Mouse (Mus musculus): ENCODE data around the gene Tnfaip8l1. TPM values are rescaled to one million over a fixed set of nuclear protein-coding genes. Genes with fewer than 3 reads are reported as not detected.

Gene Tnfaip8l1
- polyA plus RNA-seq, 1 experiment from 2014 or later, result 10.5 TPM

- H3K9me3 ChIP-seq (ENCODE audit: control insufficient read depth, low read length), result no peaks in the 10 kb centered on the region
- H3K4me3 ChIP-seq (replicated peaks; ENCODE audit: low read depth, low read length), result no peak overlapping the region
- no peak overlapping the region for H3K27ac ChIP-seq (replicated peaks; ENCODE audit: low read depth, low read length)
- no peak for DNase-seq
- H3K4me2 ChIP-seq (ENCODE audit: low read length), result no peak overlapping the region
- H3K4me1 ChIP-seq (ENCODE audit: control insufficient read depth, insufficient read depth, low read length), result peaks cover 26% of the 10 kb centered on the region
- 80% methylated on average over 9 of the region's 9 CpGs for WGBS
- H3K36me3 ChIP-seq (ENCODE audit: control insufficient read depth, insufficient read depth, low read length), result no peaks in the 10 kb centered on the region
- no peak overlapping the region for H3K9ac ChIP-seq (replicated peaks; ENCODE audit: low read length)
- 0 out of 2 replicates have a peak, but pooled peaks cover 10% of the 10 kb centered on the region for H3K27me3 ChIP-seq (ENCODE audit: control insufficient read depth, insufficient read depth, low read length)
- no peak for ATAC-seq (ENCODE audit: low FRiP score, low TSS enrichment)
Measured at GRCm38 (mm10) chr17:56144546-56144945, 17.7 kb upstream of the Tnfaip8l1 start.

GRCm38 (mm10) chr17:56146131-56146530 is 16.1 kb upstream of the Tnfaip8l1 start:
- no peak overlapping the region for H3K4me2 ChIP-seq (ENCODE audit: low read length)
- peaks cover 26% of the 10 kb centered on the region for H3K4me1 ChIP-seq (ENCODE audit: control insufficient read depth, insufficient read depth, low read length)
- H3K9me3 ChIP-seq (ENCODE audit: control insufficient read depth, low read length), result no peaks in the 10 kb centered on the region
- no peak for DNase-seq
- no peaks in the 10 kb centered on the region for H3K36me3 ChIP-seq (ENCODE audit: control insufficient read depth, insufficient read depth, low read length)
- WGBS, result 22% methylated on average over 9 of the region's 9 CpGs
- no peak overlapping the region for H3K9ac ChIP-seq (replicated peaks; ENCODE audit: low read length)
- no peak for ATAC-seq (ENCODE audit: low FRiP score, low TSS enrichment)
- H3K4me3 ChIP-seq (replicated peaks; ENCODE audit: low read depth, low read length), result no peak overlapping the region
- H3K27ac ChIP-seq (replicated peaks; ENCODE audit: low read depth, low read length), result peak overlapping the region; percentile 37; the same call in 1 of the 2 replicates
- 0 out of 2 replicates have a peak, but pooled peaks cover 6% of the 10 kb centered on the region for H3K27me3 ChIP-seq (ENCODE audit: control insufficient read depth, insufficient read depth, low read length)

- H3K4me1 ChIP-seq (ENCODE audit: control insufficient read depth, insufficient read depth, low read length), result peaks cover 13% of the 10 kb centered on the region; the same call in 1 of the 2 replicates
- DNase-seq (no peak), ATAC-seq (ENCODE audit: low FRiP score, low TSS enrichment) (no peak)
- no peak overlapping the region for H3K9ac ChIP-seq (replicated peaks; ENCODE audit: low read length)
- H3K4me3 ChIP-seq (replicated peaks; ENCODE audit: low read depth, low read length), result no peak overlapping the region
- no peak overlapping the region for H3K4me2 ChIP-seq (ENCODE audit: low read length)
- no peaks in the 10 kb centered on the region for H3K9me3 ChIP-seq (ENCODE audit: control insufficient read depth, low read length)
- WGBS, result 58% methylated on average over 12 of the region's 12 CpGs
- no peaks in the 10 kb centered on the region for H3K27me3 ChIP-seq (ENCODE audit: control insufficient read depth, insufficient read depth, low read length)
- H3K27ac ChIP-seq (replicated peaks; ENCODE audit: low read depth, low read length), result no peak overlapping the region
- H3K36me3 ChIP-seq (ENCODE audit: control insufficient read depth, insufficient read depth, low read length), result no peaks in the 10 kb centered on the region
Measured at GRCm38 (mm10) chr17:56147420-56147819, 14.9 kb upstream of the Tnfaip8l1 start.

- peak overlapping the region; percentile 68; the same call in 1 of the 2 replicates for H3K9ac ChIP-seq (replicated peaks; ENCODE audit: low read length)
Measured at GRCm38 (mm10) chr17:56148280-56148679, 14.0 kb upstream of the Tnfaip8l1 start.

GRCm38 (mm10) chr17:56148790-56149618 is 13.3 kb upstream of the Tnfaip8l1 start:
- no peaks in the 10 kb centered on the region for H3K27me3 ChIP-seq (ENCODE audit: control insufficient read depth, insufficient read depth, low read length)
- DNase-seq, result peak; percentile 59
- H3K9ac ChIP-seq (replicated peaks; ENCODE audit: low read length), result peak overlapping the region; percentile 68
- H3K4me1 ChIP-seq (ENCODE audit: control insufficient read depth, insufficient read depth, low read length), result 0 out of 2 replicates have a peak, but pooled peaks cover 10% of the 10 kb centered on the region
- H3K4me3 ChIP-seq (replicated peaks; ENCODE audit: low read depth, low read length), result peak overlapping the region; percentile 32
- peak overlapping the region; percentile 71 for H3K4me2 ChIP-seq (ENCODE audit: low read length)
- no peaks in the 10 kb centered on the region for H3K9me3 ChIP-seq (ENCODE audit: control insufficient read depth, low read length)
- peak; percentile 40 for ATAC-seq (ENCODE audit: low FRiP score, low TSS enrichment)
- H3K27ac ChIP-seq (replicated peaks; ENCODE audit: low read depth, low read length), result no peak overlapping the region
- H3K36me3 ChIP-seq (ENCODE audit: control insufficient read depth, insufficient read depth, low read length), result no peaks in the 10 kb centered on the region
- 1% methylated on average over 30 of the region's 30 CpGs for WGBS

More at GRCm38 (mm10) chr17:56148280-56148679, 14.0 kb upstream of the Tnfaip8l1 start:
- ATAC-seq (ENCODE audit: low FRiP score, low TSS enrichment), result no peak
- 0 out of 2 replicates have a peak, but pooled peaks cover 10% of the 10 kb centered on the region for H3K4me1 ChIP-seq (ENCODE audit: control insufficient read depth, insufficient read depth, low read length)
- WGBS, result 21% methylated on average over 9 of the region's 9 CpGs
- H3K27ac ChIP-seq (replicated peaks; ENCODE audit: low read depth, low read length), result no peak overlapping the region
- peak overlapping the region; percentile 32 for H3K4me3 ChIP-seq (replicated peaks; ENCODE audit: low read depth, low read length)
- H3K4me2 ChIP-seq (ENCODE audit: low read length), result peak overlapping the region; percentile 71
- no peaks in the 10 kb centered on the region for H3K27me3 ChIP-seq (ENCODE audit: control insufficient read depth, insufficient read depth, low read length)
- no peaks in the 10 kb centered on the region for H3K36me3 ChIP-seq (ENCODE audit: control insufficient read depth, insufficient read depth, low read length)
- DNase-seq, result no peak
- no peaks in the 10 kb centered on the region for H3K9me3 ChIP-seq (ENCODE audit: control insufficient read depth, low read length)

- Histone ChIP-seq H3K27ac (replicated peaks; ENCODE audit: low read depth, low read length) (no peak overlapping the region), H3K4me2 (ENCODE audit: low read length) (no peak overlapping the region), H3K9me3 (ENCODE audit: control insufficient read depth, low read length) (no peaks in the 10 kb centered on the region), H3K36me3 (ENCODE audit: control insufficient read depth, insufficient read depth, low read length) (no peaks in the 10 kb centered on the region), H3K4me3 (replicated peaks; ENCODE audit: low read depth, low read length) (no peak overlapping the region), H3K27me3 (ENCODE audit: control insufficient read depth, insufficient read depth, low read length) (no peaks in the 10 kb centered on the region), H3K4me1 (ENCODE audit: control insufficient read depth, insufficient read depth, low read length) (0 out of 2 replicates have a peak, but pooled peaks cover 10% of the 10 kb centered on the region), H3K9ac (replicated peaks; ENCODE audit: low read length) (no peak overlapping the region)
- DNase-seq, result no peak
- ATAC-seq (ENCODE audit: low FRiP score, low TSS enrichment), result no peak
- 45% methylated on average over 2 of the region's 2 CpGs for WGBS
Measured at GRCm38 (mm10) chr17:56149897-56150296, 12.4 kb upstream of the Tnfaip8l1 start.

GRCm38 (mm10) chr17:56153643-56154042 is 8.6 kb upstream of the Tnfaip8l1 start:
- ATAC-seq (ENCODE audit: low FRiP score, low TSS enrichment) (peak; percentile 27; the same call in 1 of the 2 replicates), DNase-seq (peak; percentile 84)
- no peak overlapping the region for H3K9ac ChIP-seq (replicated peaks; ENCODE audit: low read length)
- H3K4me1 ChIP-seq (ENCODE audit: control insufficient read depth, insufficient read depth, low read length), result 0 out of 2 replicates have a peak, but pooled peaks cover 6% of the 10 kb centered on the region
- 24% methylated on average over 9 of the region's 9 CpGs for WGBS
- no peak overlapping the region for H3K4me2 ChIP-seq (ENCODE audit: low read length)
- H3K27me3 ChIP-seq (ENCODE audit: control insufficient read depth, insufficient read depth, low read length), result no peaks in the 10 kb centered on the region
- no peak overlapping the region for H3K4me3 ChIP-seq (replicated peaks; ENCODE audit: low read depth, low read length)
- 0 out of 2 replicates have a peak overlapping the region, but pooled peaks have one; percentile 38 for H3K27ac ChIP-seq (replicated peaks; ENCODE audit: low read depth, low read length)
- no peaks in the 10 kb centered on the region for H3K9me3 ChIP-seq (ENCODE audit: control insufficient read depth, low read length)
- no peaks in the 10 kb centered on the region for H3K36me3 ChIP-seq (ENCODE audit: control insufficient read depth, insufficient read depth, low read length)

GRCm38 (mm10) chr17:56159729-56160128 is 2.5 kb upstream of the Tnfaip8l1 start:
- WGBS, result 3% methylated on average over 9 of the region's 9 CpGs
- ATAC-seq (ENCODE audit: low FRiP score, low TSS enrichment), result no peak
- H3K27ac ChIP-seq (replicated peaks; ENCODE audit: low read depth, low read length), result no peak overlapping the region

More at GRCm38 (mm10) chr17:56159729-56160128, 2.5 kb upstream of the Tnfaip8l1 start:
- Histone ChIP-seq H3K9me3 (ENCODE audit: control insufficient read depth, low read length) (no peaks in the 10 kb centered on the region), H3K27me3 (ENCODE audit: control insufficient read depth, insufficient read depth, low read length) (no peaks in the 10 kb centered on the region; the same call in 1 of the 2 replicates), H3K4me1 (ENCODE audit: control insufficient read depth, insufficient read depth, low read length) (peaks cover 6% of the 10 kb centered on the region), H3K4me2 (ENCODE audit: low read length) (no peak overlapping the region), H3K4me3 (replicated peaks; ENCODE audit: low read depth, low read length) (no peak overlapping the region), H3K9ac (replicated peaks; ENCODE audit: low read length) (no peak overlapping the region), H3K36me3 (ENCODE audit: control insufficient read depth, insufficient read depth, low read length) (no peaks in the 10 kb centered on the region)
- peak; percentile 83 for DNase-seq

All from midbrain, embryonic 14.5 days (tissue).